Mouse (Mus musculus) ES-E14 (cell line): ENCODE data around the gene Acbd7. TPM values are rescaled to one million over a fixed set of nuclear protein-coding genes. Genes with fewer than 3 reads are reported as not detected.

Experiments used
- DNase-seq: peaks from one replicate; pipeline ENCODE4 v3.0.0-alpha.2; 2013; ENCODE audit warnings: low read depth, low spot score
- H3K27ac ChIP-seq: 2 replicates; pipeline ENCODE4 v1.5.1; 2012; ENCODE audit warnings: low read depth, mild to moderate bottlenecking, low read length, moderate library complexity, mixed read lengths; ENCODE audit not compliant: poor library complexity, insufficient read depth, severe bottlenecking
- H3K36me3 ChIP-seq: 2 replicates; pipeline ENCODE4 v1.6.1; 2012; ENCODE audit warnings: mild to moderate bottlenecking, low read length, moderate library complexity, mixed read lengths; ENCODE audit not compliant: control insufficient read depth, poor library complexity, insufficient read depth, severe bottlenecking
- H3K4me1 ChIP-seq, 2 experiments: fragments of 150-350 bp in 1 of 2; sonication (generic) in 1 of 2; 2 replicates each; pipeline ENCODE4 v1.6.1; 2012; ENCODE audit warnings: low read length in 2 of 2, mild to moderate bottlenecking in 1 of 2, mixed read lengths in 1 of 2; ENCODE audit not compliant: control insufficient read depth in 2 of 2, insufficient read depth in 2 of 2, poor library complexity in 1 of 2
- H3K4me3 ChIP-seq, 2 experiments: fragments of 150-350 bp in 1 of 2; sonication (generic) in 1 of 2; 2 replicates each; pipeline ENCODE4 v1.5.1; 2012; ENCODE audit warnings: low read length in 2 of 2, low read depth in 1 of 2, mild to moderate bottlenecking in 1 of 2, mixed read lengths in 1 of 2; ENCODE audit not compliant: insufficient read depth in 1 of 2, poor library complexity in 1 of 2, severe bottlenecking in 1 of 2
- H3K9ac ChIP-seq: 2 replicates; pipeline ENCODE4 v1.6.1; 2012; ENCODE audit warnings: low read depth, mild to moderate bottlenecking, low read length, mixed read lengths; ENCODE audit not compliant: poor library complexity, insufficient read depth, severe bottlenecking
- H3K9me3 ChIP-seq: fragments of 150-350 bp; sonication (generic); 2 replicates; pipeline ENCODE4 v1.6.1; 2012; ENCODE audit warnings: low read depth, mild to moderate bottlenecking, low read length; ENCODE audit not compliant: control insufficient read depth, insufficient read depth
- CHD2 ChIP-seq: IDR thresholded peaks from 2 replicates; pipeline ENCODE4 v1.6.1; 2014; ENCODE audit warnings: mild to moderate bottlenecking, low read depth, low read length, inconsistent platforms
- HCFC1 ChIP-seq: IDR thresholded peaks from 2 replicates; pipeline ENCODE4 v1.6.1; 2012; ENCODE audit warnings: low read length, inconsistent platforms, borderline replicate concordance; ENCODE audit not compliant: insufficient read depth
- MAFK ChIP-seq: IDR thresholded peaks from 2 replicates; pipeline ENCODE4 v1.6.1; 2014; ENCODE audit warnings: mild to moderate bottlenecking, low read depth, low read length, inconsistent platforms; ENCODE audit not compliant: insufficient read depth
- ZC3H11A ChIP-seq: IDR thresholded peaks from 2 replicates; pipeline ENCODE4 v1.6.1; 2012; ENCODE audit warnings: low read depth, mild to moderate bottlenecking, inconsistent platforms, low read length, borderline replicate concordance
- ZNF384 ChIP-seq: IDR thresholded peaks from 2 replicates; pipeline ENCODE4 v1.6.1; 2012; ENCODE audit warnings: low read depth, low read length, inconsistent platforms
- in situ Hi-C, 2 experiments: fragments of 600-800 bp; cut with MboI; formaldehyde crosslinking; loops; one replicate each; pipeline ENCODE4 v1.15.1; 2025; ENCODE audit warnings: low sequenced_read_pairs in 2 of 2, inconsistent platforms in 1 of 2; ENCODE audit not compliant: unreplicated experiment in 2 of 2
- total RNA-seq: library from RNA; depleted of rRNA; stranded (reverse); fragments of 300-350 nt; gene quantifications from 2 replicates; pipeline ENCODE4 v1.2.3, GENCODE M21; 2012

Acbd7 gene
- total RNA-seq, 1 experiment, result 3.7 TPM

GRCm38 (mm10) chr2:3305426-3306025 lies 30.4 kb upstream of the Acbd7 start:
- TF ChIP-seq MAFK (no peak), CHD2 (no peak), ZNF384 (no peak), HCFC1 (no peak), ZC3H11A (no peak)
- Histone ChIP-seq H3K4me1 (no peaks in the 10 kb centered on the region), H3K27ac (no peak overlapping the region), H3K9ac (no peak overlapping the region), H3K9me3 (no peaks in the 10 kb centered on the region), H3K4me3 (no peak overlapping the region), H3K36me3 (peaks cover 8% of the 10 kb centered on the region)
- DNase-seq, result no peak
- in situ Hi-C loops, result no loop called here

- no peaks in the 10 kb centered on the region for H3K4me1 ChIP-seq
- no peak overlapping the region for H3K9ac ChIP-seq
- no peak for TF ChIP-seq HCFC1
- no peak for TF ChIP-seq CHD2
- no peak for TF ChIP-seq ZNF384
- no peak for TF ChIP-seq ZC3H11A
- TF ChIP-seq MAFK, result no peak
- H3K27ac ChIP-seq, result no peak overlapping the region
- no peak overlapping the region for H3K4me3 ChIP-seq
- H3K9me3 ChIP-seq, result no peaks in the 10 kb centered on the region
- no peak for DNase-seq
- in situ Hi-C loops, result no loop called here
- H3K36me3 ChIP-seq, result peaks cover 21% of the 10 kb centered on the region
Observed at GRCm38 (mm10) chr2:3323132-3323531, 12.8 kb upstream of the Acbd7 start.

- TF ChIP-seq HCFC1 (no peak), ZNF384 (no peak), ZC3H11A (no peak), CHD2 (no peak), MAFK (no peak)
- H3K9ac ChIP-seq, result no peak overlapping the region
- no peaks in the 10 kb centered on the region for H3K9me3 ChIP-seq
- in situ Hi-C loops, result no loop called here
- no peak overlapping the region for H3K27ac ChIP-seq
- DNase-seq, result no peak
- H3K36me3 ChIP-seq, result peaks cover 22% of the 10 kb centered on the region
- no peaks in the 10 kb centered on the region for H3K4me1 ChIP-seq
- no peak overlapping the region for H3K4me3 ChIP-seq
Observed at GRCm38 (mm10) chr2:3324381-3325130, 11.4 kb upstream of the Acbd7 start.

GRCm38 (mm10) chr2:3326547-3326946 lies 9.4 kb upstream of the Acbd7 start:
- no peak for DNase-seq
- Histone ChIP-seq H3K36me3 (peaks cover 26% of the 10 kb centered on the region), H3K4me1 (0 out of 4 replicates have a peak, but pooled peaks cover 0 to 4% of the 10 kb centered on the region in 2 experiments), H3K9me3 (no peaks in the 10 kb centered on the region), H3K9ac (no peak overlapping the region), H3K4me3 (no peak overlapping the region), H3K27ac (no peak overlapping the region)
- TF ChIP-seq HCFC1, result no peak
- no peak for TF ChIP-seq ZC3H11A
- no peak for TF ChIP-seq MAFK
- TF ChIP-seq ZNF384, result no peak
- in situ Hi-C loops, result no loop called here
